Mouse (Mus musculus): ENCODE data around the gene Nxph4.

Gene Nxph4

DNA sequence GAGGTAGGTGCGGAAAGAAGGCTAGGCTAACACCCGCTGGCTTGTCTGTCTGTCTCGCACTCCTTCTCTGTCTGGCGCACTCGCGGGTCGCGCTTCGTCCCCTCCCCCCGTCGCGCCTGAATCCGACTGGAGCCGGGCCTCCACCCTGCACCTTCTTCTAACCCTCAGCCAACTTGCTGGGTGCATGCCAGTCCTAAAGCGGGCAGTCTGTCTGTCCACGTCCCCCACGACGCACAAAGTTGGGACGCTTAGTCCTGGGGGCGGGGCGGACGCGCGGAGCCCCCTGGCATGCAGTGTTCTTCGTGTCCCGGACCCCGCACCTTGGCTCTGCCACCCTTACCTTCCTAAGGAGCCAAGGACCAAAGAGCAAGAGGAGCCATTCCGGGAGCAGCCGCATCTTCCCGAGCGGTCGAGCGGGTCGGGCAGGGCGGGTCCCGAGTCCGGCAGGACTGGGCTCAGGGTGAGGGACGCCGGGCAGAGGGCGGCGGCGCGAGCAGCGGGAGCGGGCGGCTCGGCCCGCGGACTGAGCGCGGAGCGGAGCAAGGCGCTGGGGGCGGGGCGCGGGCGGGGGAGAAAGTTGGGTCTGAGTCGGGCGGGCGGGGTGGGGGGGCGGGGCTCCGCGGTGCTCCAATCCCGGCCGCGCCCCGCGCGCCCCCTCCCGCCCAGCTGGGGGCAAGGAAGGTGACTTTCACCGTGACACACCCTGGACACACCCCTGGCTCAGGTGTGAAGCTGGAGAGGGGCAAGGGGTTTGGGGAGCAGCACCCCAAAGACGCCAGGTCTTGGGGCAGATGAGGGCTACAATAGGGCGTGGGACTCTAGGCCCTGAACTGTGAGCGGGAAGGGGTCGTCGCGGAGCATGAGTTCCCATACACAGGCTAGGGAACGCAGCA is at the start of gene Nxph4:
Gene Nxph4 (minus strand): TSS at position 524 of the 893 bp plus-strand sequence.
- DNase-seq = no peak

- no peak for DNase-seq
These were observed 49.3 kb upstream of the Nxph4 start for GRCm38 (mm10) chr10:127583649-127584048.

GRCm38 (mm10) chr10:127581291-127581690 is 46.9 kb upstream of the Nxph4 start:
- DNase-seq = no peak

DNA sequence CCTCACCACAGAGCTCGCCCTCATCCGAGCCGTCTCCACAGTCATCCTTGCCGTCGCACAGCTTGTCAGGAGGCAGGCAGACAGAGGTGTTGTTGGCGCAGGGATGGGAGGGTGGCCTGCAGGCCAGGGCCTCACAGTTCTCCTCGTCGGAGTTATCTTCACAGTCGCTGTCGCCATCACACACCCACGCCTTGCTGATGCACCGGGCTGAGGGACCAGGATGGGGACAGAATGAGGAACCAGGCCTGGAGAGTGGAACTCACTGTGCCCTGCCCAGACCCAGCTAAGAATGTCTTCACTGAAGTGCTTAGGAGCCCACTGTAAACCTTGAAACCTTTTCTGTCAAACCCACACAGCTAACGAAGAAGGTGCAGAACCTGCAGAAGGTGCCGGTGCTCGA is 43.6 kb upstream of the Nxph4 start:
- no peak for DNase-seq

- no peak for DNase-seq
These were observed 42.8 kb upstream of the Nxph4 start for GRCm38 (mm10) chr10:127577156-127577555.

DNA sequence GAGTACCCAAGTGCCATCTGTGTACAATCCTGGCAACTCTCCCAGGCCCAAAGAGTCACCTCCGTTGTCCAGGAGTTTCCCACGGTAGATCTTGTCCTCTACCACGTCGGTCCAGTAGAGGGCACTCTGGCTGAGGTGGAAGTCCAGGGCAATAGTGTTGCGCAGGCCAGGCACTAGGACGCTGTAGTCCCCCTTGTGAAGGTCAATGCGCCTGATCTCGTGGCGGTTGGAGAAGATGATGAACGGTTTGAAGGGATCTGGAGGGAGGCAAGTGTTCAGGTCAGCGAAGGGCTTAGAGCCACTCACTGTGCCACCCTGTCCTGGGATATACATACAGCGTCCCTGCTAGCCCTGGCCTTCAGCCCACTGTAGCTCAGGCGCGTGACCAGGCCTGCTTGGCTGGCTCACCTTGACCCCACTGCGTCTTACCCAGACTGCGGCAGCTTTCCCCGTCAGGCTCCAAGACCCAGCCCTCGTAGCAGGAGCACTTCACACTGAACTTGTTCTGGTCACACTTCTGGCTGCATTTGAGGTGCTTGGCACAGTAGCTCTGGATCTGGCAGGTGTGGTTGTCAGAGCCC is 42.1 kb upstream of the Nxph4 start:
- peak; percentile 37 for DNase-seq

DNA sequence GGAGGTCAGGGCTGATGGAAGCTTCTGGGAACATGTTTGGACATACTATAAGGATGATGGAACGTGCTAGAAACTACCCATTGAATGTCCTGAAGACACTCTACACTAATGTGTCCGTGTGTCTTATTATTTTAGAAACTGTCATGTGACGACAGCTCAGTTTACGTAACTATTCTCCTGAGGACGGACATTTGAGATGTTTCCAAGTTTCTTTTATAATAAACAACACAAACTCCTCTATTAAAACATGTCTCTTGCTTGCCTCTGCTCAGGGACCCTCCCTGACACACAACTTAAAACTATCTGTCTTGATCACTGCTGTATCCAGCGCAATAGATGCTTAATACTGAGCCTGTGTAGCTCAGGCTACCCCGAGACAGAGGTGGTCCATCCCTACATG is 41.4 kb upstream of the Nxph4 start:
- no peak for DNase-seq

DNA sequence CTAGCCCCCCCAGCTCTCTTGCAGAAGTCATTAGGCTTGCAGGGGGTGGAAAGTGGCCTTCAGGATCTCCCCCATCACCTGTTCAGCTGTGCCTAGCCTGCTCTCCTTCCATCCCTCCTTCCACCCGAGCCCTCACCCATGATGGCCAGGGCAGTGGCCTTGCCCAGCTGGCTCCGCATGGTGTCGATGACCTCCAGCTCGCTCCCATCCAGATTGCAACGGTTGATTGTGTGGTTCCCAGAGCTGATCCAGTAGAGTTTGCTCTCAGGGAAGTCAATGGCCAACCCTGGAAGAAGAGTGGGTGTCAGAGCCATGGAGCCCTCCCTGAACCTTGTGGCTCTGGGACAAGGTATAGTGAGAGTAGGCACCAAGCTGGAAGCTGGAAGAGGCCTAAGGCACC is 37.9 kb upstream of the Nxph4 start:
- no peak for DNase-seq

- DNase-seq = no peak
These were observed 36.7 kb upstream of the Nxph4 start for GRCm38 (mm10) chr10:127570937-127571641.

DNA sequence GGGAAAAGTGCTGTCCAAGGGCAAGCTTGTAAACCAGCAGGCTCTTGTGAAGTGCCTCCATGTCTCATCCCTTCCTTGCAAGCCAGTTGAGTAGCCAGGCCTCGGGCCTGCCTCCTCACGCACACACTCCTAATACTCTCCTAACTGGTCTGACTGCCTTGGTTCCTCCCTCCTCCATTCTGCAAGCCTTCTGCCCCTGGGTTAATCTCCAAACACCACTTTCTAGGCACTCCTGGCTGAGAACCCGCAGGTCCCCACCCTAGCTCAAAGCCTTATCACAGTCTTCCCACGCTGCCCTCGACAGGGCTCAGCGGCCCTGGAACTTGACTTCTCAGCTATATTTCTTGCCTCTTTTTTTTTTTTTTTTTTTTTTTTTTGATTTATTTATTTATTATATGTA is 36.0 kb upstream of the Nxph4 start:
- DNase-seq = no peak

DNA sequence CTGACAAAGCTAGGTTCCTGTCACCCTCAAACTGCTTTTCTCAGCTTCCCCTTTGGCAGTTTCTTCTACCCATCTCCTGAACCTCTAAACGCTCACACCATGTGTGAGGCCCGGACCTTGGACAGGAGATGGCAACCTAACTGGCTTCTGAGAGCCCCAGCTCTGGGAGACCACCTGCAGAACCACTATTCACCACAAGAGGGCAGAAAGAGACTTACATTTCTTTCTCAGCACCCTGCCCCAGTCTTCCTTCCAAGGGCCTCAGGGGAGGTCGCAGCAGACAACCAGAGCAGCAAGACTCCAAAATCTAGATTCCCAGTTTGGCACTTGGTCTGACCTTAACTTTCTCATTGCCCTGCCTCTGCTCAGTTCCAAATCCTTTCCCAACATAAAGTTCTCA is 35.1 kb upstream of the Nxph4 start:
- DNase-seq = no peak

GRCm38 (mm10) chr10:127566553-127567326 is 32.4 kb upstream of the Nxph4 start:
- DNase-seq = no peak

- DNase-seq = no peak
These were observed 29.9 kb upstream of the Nxph4 start for GRCm38 (mm10) chr10:127564301-127564700.

GRCm38 (mm10) chr10:127563840-127564239 is 29.5 kb upstream of the Nxph4 start:
- DNase-seq = no peak

- DNase-seq = no peak
These were observed 26.8 kb upstream of the Nxph4 start for GRCm38 (mm10) chr10:127561145-127561544.

- no peak for DNase-seq
These were observed 23.0 kb upstream of the Nxph4 start for GRCm38 (mm10) chr10:127557397-127557796.

DNA sequence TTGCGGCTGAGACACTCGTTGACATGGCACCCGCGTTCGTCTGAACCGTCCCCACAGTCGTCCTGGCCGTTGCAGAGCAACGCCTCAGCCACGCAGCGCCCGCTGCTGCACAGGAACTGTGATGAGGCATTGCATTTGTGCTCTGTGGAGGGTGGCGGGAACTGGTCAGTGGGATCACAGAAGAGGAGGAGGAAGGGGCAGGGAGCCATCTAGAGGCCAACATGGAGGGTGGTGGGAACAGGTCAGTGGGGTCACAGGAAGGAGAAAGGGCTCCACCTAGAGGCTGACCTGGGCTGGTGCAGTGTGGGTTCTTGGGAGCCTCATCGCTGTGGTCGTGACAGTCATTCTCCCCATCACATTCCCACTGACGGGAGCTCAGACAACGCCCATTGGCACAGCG is 21.3 kb upstream of the Nxph4 start:
- DNase-seq = no peak

DNA sequence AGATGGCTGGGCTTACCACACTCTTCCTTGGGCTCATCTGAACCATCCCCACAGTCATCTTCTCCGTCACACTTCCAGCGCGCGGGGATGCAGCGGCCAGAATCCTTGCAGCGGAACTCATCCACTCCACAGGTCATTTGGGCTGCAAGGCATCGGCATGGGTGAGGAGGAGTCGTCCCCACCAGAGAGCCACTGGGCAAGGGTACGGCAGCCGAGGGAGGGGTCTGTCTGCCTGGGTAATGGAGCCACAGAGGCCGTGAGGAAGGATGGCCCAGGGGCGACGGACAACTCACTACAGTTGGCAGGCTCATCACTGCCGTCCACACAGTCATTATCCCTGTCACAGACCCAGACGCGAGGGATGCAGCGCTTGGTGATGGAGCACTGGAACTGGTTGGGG is 15.5 kb upstream of the Nxph4 start:
- DNase-seq = no peak

- no peak for DNase-seq
These were observed 13.9 kb upstream of the Nxph4 start for GRCm38 (mm10) chr10:127548236-127548635.

GRCm38 (mm10) chr10:127546505-127546904 is 12.1 kb upstream of the Nxph4 start:
- no peak for DNase-seq

- no peak for DNase-seq
These were observed 10.0 kb upstream of the Nxph4 start for GRCm38 (mm10) chr10:127544375-127544774.

GRCm38 (mm10) chr10:127543916-127544315 is 9.6 kb upstream of the Nxph4 start:
- DNase-seq = no peak

DNA sequence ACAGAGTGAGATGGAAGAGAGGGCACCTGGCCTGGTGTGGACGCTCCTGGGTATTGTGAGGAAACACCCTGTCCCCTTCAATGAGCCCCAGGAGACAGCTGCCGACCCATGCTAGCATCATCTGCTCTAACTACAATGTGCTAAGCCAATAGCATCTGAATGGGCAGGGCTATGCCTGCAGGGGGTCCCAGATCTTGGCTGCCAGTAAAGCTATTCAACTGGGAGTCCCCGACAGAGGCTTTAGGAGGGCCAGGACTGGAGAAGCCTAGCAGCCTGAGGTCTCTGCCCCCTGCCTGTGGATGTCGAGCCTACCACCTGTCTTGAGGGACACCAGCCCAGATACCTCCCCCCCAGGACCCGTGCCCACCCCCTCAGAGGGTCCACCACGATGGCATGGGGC is 8.4 kb upstream of the Nxph4 start:
- DNase-seq = no peak
